Mouse (Mus musculus): ENCODE measurements at regions not wholly inside any gene's neighbourhood (a gene's known extent, or its start where the extent isn't known, plus 50 kb on each side); places are given as distances from the start of the nearest gene placed in this dataset.

- H3K9ac ChIP-seq (ENCODE audit: low read length): no peak overlapping the region
- H3K27ac ChIP-seq (ENCODE audit: low read depth): no peak overlapping the region
- H3K27me3 ChIP-seq (replicated peaks; ENCODE audit: control insufficient read depth, insufficient read depth, low read length): no peaks in the 10 kb centered on the region
- 0 out of 2 replicates have a peak, but pooled peaks cover 5% of the 10 kb centered on the region for H3K4me1 ChIP-seq (replicated peaks; ENCODE audit: control insufficient read depth, insufficient read depth, low read length)
- ATAC-seq (replicated peaks; ENCODE audit: low FRiP score, low TSS enrichment, low read depth): no peak
- DNase-seq (ENCODE audit: low spot score): no peak
- no peaks in the 10 kb centered on the region for H3K9me3 ChIP-seq (ENCODE audit: control insufficient read depth, low read length)
- no peak overlapping the region for H3K4me3 ChIP-seq (ENCODE audit: low read depth, low read length)
- H3K36me3 ChIP-seq (ENCODE audit: control insufficient read depth, insufficient read depth, low read length): no peaks in the 10 kb centered on the region
- no peak overlapping the region for H3K4me2 ChIP-seq (ENCODE audit: low read length)
- 78% methylated on average over 17 of the region's 17 CpGs for WGBS
These were observed 53.8 kb upstream of the Coro2b start for GRCm38 (mm10) chr9:62590407-62591195.

- Histone ChIP-seq H3K9ac (ENCODE audit: low read length) (no peak overlapping the region), H3K4me1 (replicated peaks; ENCODE audit: control insufficient read depth, insufficient read depth, low read length) (0 out of 2 replicates have a peak, but pooled peaks cover 5% of the 10 kb centered on the region), H3K36me3 (ENCODE audit: control insufficient read depth, insufficient read depth, low read length) (no peaks in the 10 kb centered on the region), H3K27me3 (replicated peaks; ENCODE audit: control insufficient read depth, insufficient read depth, low read length) (no peaks in the 10 kb centered on the region), H3K4me2 (ENCODE audit: low read length) (no peak overlapping the region), H3K4me3 (ENCODE audit: low read depth, low read length) (no peak overlapping the region), H3K27ac (ENCODE audit: low read depth) (no peak overlapping the region), H3K9me3 (ENCODE audit: control insufficient read depth, low read length) (no peaks in the 10 kb centered on the region)
- no peak for DNase-seq (ENCODE audit: low spot score)
- ATAC-seq (replicated peaks; ENCODE audit: low FRiP score, low TSS enrichment, low read depth): no peak
- 58% methylated on average over 6 of the region's 6 CpGs for WGBS
These were observed 54.3 kb upstream of the Coro2b start for GRCm38 (mm10) chr9:62591196-62591485.

GRCm38 (mm10) chr9:62598056-62598455, 61.2 kb upstream of the Coro2b start:
- ATAC-seq (replicated peaks; ENCODE audit: low FRiP score, low TSS enrichment, low read depth) (no peak), DNase-seq (ENCODE audit: low spot score) (peak; percentile 21)
- no peaks in the 10 kb centered on the region for H3K9me3 ChIP-seq (ENCODE audit: control insufficient read depth, low read length)
- no peak overlapping the region for H3K4me2 ChIP-seq (ENCODE audit: low read length)
- H3K4me1 ChIP-seq (replicated peaks; ENCODE audit: control insufficient read depth, insufficient read depth, low read length): no peaks in the 10 kb centered on the region
- no peaks in the 10 kb centered on the region for H3K36me3 ChIP-seq (ENCODE audit: control insufficient read depth, insufficient read depth, low read length)
- H3K9ac ChIP-seq (ENCODE audit: low read length): no peak overlapping the region
- no peak overlapping the region for H3K27ac ChIP-seq (ENCODE audit: low read depth)
- 76% methylated on average over 7 of the region's 7 CpGs for WGBS
- no peak overlapping the region for H3K4me3 ChIP-seq (ENCODE audit: low read depth, low read length)
- H3K27me3 ChIP-seq (replicated peaks; ENCODE audit: control insufficient read depth, insufficient read depth, low read length): no peaks in the 10 kb centered on the region

- H3K4me3 ChIP-seq (ENCODE audit: low read depth, low read length): no peak overlapping the region
- no peaks in the 10 kb centered on the region for H3K4me1 ChIP-seq (replicated peaks; ENCODE audit: control insufficient read depth, insufficient read depth, low read length)
- DNase-seq (ENCODE audit: low spot score) (peak; percentile 15), ATAC-seq (replicated peaks; ENCODE audit: low FRiP score, low TSS enrichment, low read depth) (no peak)
- no peak overlapping the region for H3K9ac ChIP-seq (ENCODE audit: low read length)
- H3K27me3 ChIP-seq (replicated peaks; ENCODE audit: control insufficient read depth, insufficient read depth, low read length): no peaks in the 10 kb centered on the region
- H3K36me3 ChIP-seq (ENCODE audit: control insufficient read depth, insufficient read depth, low read length): no peaks in the 10 kb centered on the region
- no peak overlapping the region for H3K27ac ChIP-seq (ENCODE audit: low read depth)
- 92% methylated on average over 5 of the region's 5 CpGs for WGBS
- no peaks in the 10 kb centered on the region for H3K9me3 ChIP-seq (ENCODE audit: control insufficient read depth, low read length)
- H3K4me2 ChIP-seq (ENCODE audit: low read length): no peak overlapping the region
These were observed 62.1 kb upstream of the Coro2b start for GRCm38 (mm10) chr9:62598956-62599355.

- H3K27ac ChIP-seq (ENCODE audit: low read depth): no peak overlapping the region
- 82% methylated on average over 2 of the region's 2 CpGs for WGBS
- 0 out of 2 replicates have a peak, but pooled peaks cover 11% of the 10 kb centered on the region for H3K9me3 ChIP-seq (ENCODE audit: control insufficient read depth, low read length)
- DNase-seq (ENCODE audit: low spot score) (no peak), ATAC-seq (replicated peaks; ENCODE audit: low FRiP score, low TSS enrichment, low read depth) (no peak)
- H3K4me1 ChIP-seq (replicated peaks; ENCODE audit: control insufficient read depth, insufficient read depth, low read length): peaks cover 3% of the 10 kb centered on the region; the same call in 1 of the 2 replicates
- no peak overlapping the region for H3K9ac ChIP-seq (ENCODE audit: low read length)
- H3K36me3 ChIP-seq (ENCODE audit: control insufficient read depth, insufficient read depth, low read length): no peaks in the 10 kb centered on the region
- H3K4me3 ChIP-seq (ENCODE audit: low read depth, low read length): no peak overlapping the region
- no peaks in the 10 kb centered on the region for H3K27me3 ChIP-seq (replicated peaks; ENCODE audit: control insufficient read depth, insufficient read depth, low read length)
- H3K4me2 ChIP-seq (ENCODE audit: low read length): no peak overlapping the region
These were observed 67.1 kb upstream of the Itga11 start for GRCm38 (mm10) chr9:62610526-62610925.

GRCm38 (mm10) chr9:62611452-62611851, 66.2 kb upstream of the Itga11 start:
- Histone ChIP-seq H3K4me2 (ENCODE audit: low read length) (no peak overlapping the region), H3K9me3 (ENCODE audit: control insufficient read depth, low read length) (0 out of 2 replicates have a peak, but pooled peaks cover 11% of the 10 kb centered on the region), H3K27ac (ENCODE audit: low read depth) (no peak overlapping the region), H3K4me3 (ENCODE audit: low read depth, low read length) (no peak overlapping the region), H3K4me1 (replicated peaks; ENCODE audit: control insufficient read depth, insufficient read depth, low read length) (peaks cover 3% of the 10 kb centered on the region; the same call in 1 of the 2 replicates), H3K36me3 (ENCODE audit: control insufficient read depth, insufficient read depth, low read length) (no peaks in the 10 kb centered on the region), H3K27me3 (replicated peaks; ENCODE audit: control insufficient read depth, insufficient read depth, low read length) (no peaks in the 10 kb centered on the region), H3K9ac (ENCODE audit: low read length) (no peak overlapping the region)
- DNase-seq (ENCODE audit: low spot score) (no peak), ATAC-seq (replicated peaks; ENCODE audit: low FRiP score, low TSS enrichment, low read depth) (no peak)
- 19% methylated on average over 2 of the region's 2 CpGs for WGBS

- Histone ChIP-seq H3K9ac (ENCODE audit: low read length) (no peak overlapping the region), H3K27me3 (replicated peaks; ENCODE audit: control insufficient read depth, insufficient read depth, low read length) (no peaks in the 10 kb centered on the region), H3K36me3 (ENCODE audit: control insufficient read depth, insufficient read depth, low read length) (no peaks in the 10 kb centered on the region), H3K9me3 (ENCODE audit: control insufficient read depth, low read length) (0 out of 2 replicates have a peak, but pooled peaks cover 11% of the 10 kb centered on the region), H3K4me2 (ENCODE audit: low read length) (no peak overlapping the region), H3K4me1 (replicated peaks; ENCODE audit: control insufficient read depth, insufficient read depth, low read length) (peaks cover 3% of the 10 kb centered on the region; the same call in 1 of the 2 replicates), H3K27ac (ENCODE audit: low read depth) (no peak overlapping the region; the same call in 1 of the 2 replicates), H3K4me3 (ENCODE audit: low read depth, low read length) (no peak overlapping the region)
- WGBS: 69% methylated on average over 2 of the region's 2 CpGs
- ATAC-seq (replicated peaks; ENCODE audit: low FRiP score, low TSS enrichment, low read depth) (no peak), DNase-seq (ENCODE audit: low spot score) (no peak)
These were observed 64.6 kb upstream of the Itga11 start for GRCm38 (mm10) chr9:62613053-62613452.

- no peak overlapping the region for H3K4me2 ChIP-seq (ENCODE audit: low read length)
- WGBS: 74% methylated on average over 8 of the region's 8 CpGs
- 0 out of 2 replicates have a peak, but pooled peaks cover 11% of the 10 kb centered on the region for H3K9me3 ChIP-seq (ENCODE audit: control insufficient read depth, low read length)
- no peak overlapping the region for H3K9ac ChIP-seq (ENCODE audit: low read length)
- H3K27me3 ChIP-seq (replicated peaks; ENCODE audit: control insufficient read depth, insufficient read depth, low read length): no peaks in the 10 kb centered on the region
- H3K36me3 ChIP-seq (ENCODE audit: control insufficient read depth, insufficient read depth, low read length): no peaks in the 10 kb centered on the region
- H3K4me1 ChIP-seq (replicated peaks; ENCODE audit: control insufficient read depth, insufficient read depth, low read length): peaks cover 3% of the 10 kb centered on the region; the same call in 1 of the 2 replicates
- no peak overlapping the region for H3K27ac ChIP-seq (ENCODE audit: low read depth)
- H3K4me3 ChIP-seq (ENCODE audit: low read depth, low read length): no peak overlapping the region
- ATAC-seq (replicated peaks; ENCODE audit: low FRiP score, low TSS enrichment, low read depth) (no peak), DNase-seq (ENCODE audit: low spot score) (no peak)
These were observed 63.8 kb upstream of the Itga11 start for GRCm38 (mm10) chr9:62613806-62614205.

GRCm38 (mm10) chr9:62614950-62615349, 62.7 kb upstream of the Itga11 start:
- WGBS: 79% methylated on average over 4 of the region's 4 CpGs
- H3K4me2 ChIP-seq (ENCODE audit: low read length): no peak overlapping the region
- peaks cover 3% of the 10 kb centered on the region; the same call in 1 of the 2 replicates for H3K4me1 ChIP-seq (replicated peaks; ENCODE audit: control insufficient read depth, insufficient read depth, low read length)
- DNase-seq (ENCODE audit: low spot score) (no peak), ATAC-seq (replicated peaks; ENCODE audit: low FRiP score, low TSS enrichment, low read depth) (no peak)
- H3K9me3 ChIP-seq (ENCODE audit: control insufficient read depth, low read length): 0 out of 2 replicates have a peak, but pooled peaks cover 7% of the 10 kb centered on the region
- H3K27ac ChIP-seq (ENCODE audit: low read depth): no peak overlapping the region
- H3K36me3 ChIP-seq (ENCODE audit: control insufficient read depth, insufficient read depth, low read length): no peaks in the 10 kb centered on the region
- no peaks in the 10 kb centered on the region for H3K27me3 ChIP-seq (replicated peaks; ENCODE audit: control insufficient read depth, insufficient read depth, low read length)
- no peak overlapping the region for H3K9ac ChIP-seq (ENCODE audit: low read length)
- H3K4me3 ChIP-seq (ENCODE audit: low read depth, low read length): no peak overlapping the region

Measured in intestine, embryonic 14.5 days (tissue).